Mouse (Mus musculus) stomach, postnatal 0 days (tissue): ENCODE measurements around the gene Nppb. TPM values are rescaled to one million over a fixed set of nuclear protein-coding genes. Genes with fewer than 3 reads are reported as not detected.

Source experiments
- ATAC-seq: fragments of 200-750 bp; cut with Nextera tagmentation; 2 replicates; pipeline ENCODE4 v1.8.0; 2017; ENCODE audit not compliant: low FRiP score, low TSS enrichment
- DNase-seq: peaks from one replicate; pipeline ENCODE4 v3.0.0-alpha.2; 2016; ENCODE audit warnings: low spot score
- H3K27ac ChIP-seq: fragments of 300-500 bp; sonication (generic); replicated peaks from 2 replicates; pipeline ENCODE4 v1.5.1; 2014; ENCODE audit warnings: mild to moderate bottlenecking, control low read depth
- H3K27me3 ChIP-seq: fragments of 300-500 bp; sonication (generic); 2 replicates; pipeline ENCODE4 v1.6.1; 2014; ENCODE audit warnings: low read length; ENCODE audit not compliant: control insufficient read depth, insufficient read depth
- H3K36me3 ChIP-seq: fragments of 300-500 bp; sonication (generic); 2 replicates; pipeline ENCODE4 v1.6.1; 2014; ENCODE audit warnings: low read length, mixed read lengths; ENCODE audit not compliant: control insufficient read depth, insufficient read depth
- H3K4me1 ChIP-seq: fragments of 300-500 bp; sonication (generic); replicated peaks from 2 replicates; pipeline ENCODE4 v1.6.1; 2014; ENCODE audit warnings: antibody characterized with exemption; ENCODE audit not compliant: control insufficient read depth, insufficient read depth
- H3K4me2 ChIP-seq: fragments of 300-500 bp; sonication (generic); replicated peaks from 2 replicates; pipeline ENCODE4 v1.6.1; 2014; ENCODE audit warnings: low read depth, mild to moderate bottlenecking, control low read depth, moderate library complexity
- H3K4me3 ChIP-seq: fragments of 300-500 bp; sonication (generic); 2 replicates; pipeline ENCODE4 v1.5.1; 2014; ENCODE audit warnings: low read depth, low read length, control low read depth
- H3K9ac ChIP-seq: fragments of 300-500 bp; sonication (generic); 2 replicates; pipeline ENCODE4 v1.6.1; 2014; ENCODE audit warnings: mild to moderate bottlenecking, low read length, control low read depth, mixed read lengths
- H3K9me3 ChIP-seq: fragments of 300-500 bp; sonication (generic); 2 replicates; pipeline ENCODE4 v1.6.1; 2016; ENCODE audit warnings: low read length; ENCODE audit not compliant: control insufficient read depth
- CTCF ChIP-seq: IDR thresholded peaks from 2 replicates; pipeline ENCODE4 v1.5.1; 2016; ENCODE audit warnings: antibody characterized with exemption, low read depth, mild to moderate bottlenecking, moderate library complexity
- EP300 ChIP-seq: optimal IDR thresholded peaks from 2 replicates; pipeline ENCODE3; 2016; ENCODE audit warnings: antibody characterized with exemption
- WGBS: fragments of 180-500 bp; shearing (Covaris S2); extraction: QIAGEN DNeasy Blood & Tissue Kit; methylation state at CpG from one replicate; pipeline ENCODE4 v1.1.7; 2014; 5-methylcytosine and 5-hydroxymethylcytosine counted together
- polyA plus RNA-seq: library from polyadenylated mRNA; unstranded; fragments of >200 nt; fragmentation: Nextera tagmentation; extraction: Ambion mirVana; gene quantifications from 2 replicates; pipeline ENCODE4 v1.2.1, GENCODE M21; 2015

Nppb gene
- polyA plus RNA-seq, 1 experiment from 2014 or later, result not detected

DNA sequence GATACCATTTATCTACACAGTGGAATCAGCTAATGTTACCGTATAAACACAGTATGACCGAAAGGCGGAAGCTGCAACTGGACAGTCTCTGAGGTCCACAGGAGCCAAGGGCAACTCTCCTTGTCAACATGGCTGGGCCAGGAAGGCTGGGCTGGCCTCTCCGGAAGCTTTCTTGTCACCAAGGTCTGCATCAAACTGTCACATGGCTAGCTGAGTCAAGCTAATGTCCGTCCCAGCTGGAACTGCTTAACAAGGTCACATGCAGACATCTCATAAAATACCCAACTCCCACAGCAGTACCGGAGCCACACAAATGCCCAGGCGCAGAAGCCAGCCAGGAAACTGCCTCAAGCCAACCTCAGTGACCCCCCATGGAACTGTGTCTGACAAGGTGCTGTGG, 18.8 kb downstream of the Nppb start:
- ATAC-seq (no peak), DNase-seq (no peak)
- Histone ChIP-seq H3K27me3 (no peaks in the 10 kb centered on the region), H3K4me1 (no peaks in the 10 kb centered on the region), H3K36me3 (peaks cover 3% of the 10 kb centered on the region; the same call in 1 of the 2 replicates), H3K27ac (no peak overlapping the region), H3K9me3 (no peaks in the 10 kb centered on the region), H3K4me3 (no peak overlapping the region), H3K9ac (no peak overlapping the region), H3K4me2 (no peak overlapping the region)
- TF ChIP-seq CTCF (no peak), EP300 (no peak)
- 86% methylated on average over 7 of the region's 7 CpGs for WGBS

DNA sequence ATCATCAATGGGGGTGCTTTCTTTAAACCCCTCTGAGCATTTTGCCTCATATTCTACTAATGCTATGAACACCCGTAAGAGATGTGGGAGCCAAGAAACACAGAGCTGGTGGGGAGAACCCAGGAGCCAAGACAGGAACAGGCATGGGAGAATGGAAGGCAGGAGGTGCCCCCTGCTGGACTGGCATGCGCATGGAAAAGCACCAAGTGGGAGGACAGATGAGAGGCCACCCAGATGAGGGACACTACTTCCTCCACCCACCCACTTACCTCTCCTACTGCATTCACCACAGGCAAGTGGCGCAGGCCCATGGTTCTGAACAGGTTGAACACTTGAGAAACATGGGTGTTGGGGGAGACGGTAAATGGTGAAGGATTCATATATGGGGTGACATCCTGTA, 22.8 kb downstream of the Nppb start:
- Histone ChIP-seq H3K9ac (no peak overlapping the region), H3K4me1 (no peaks in the 10 kb centered on the region), H3K27ac (no peak overlapping the region), H3K4me3 (no peak overlapping the region), H3K9me3 (no peaks in the 10 kb centered on the region), H3K4me2 (no peak overlapping the region), H3K36me3 (peaks cover 31% of the 10 kb centered on the region), H3K27me3 (no peaks in the 10 kb centered on the region)
- TF ChIP-seq EP300 (no peak), CTCF (peak; percentile 79)
- DNase-seq, result peak; percentile 60
- ATAC-seq, result 0 out of 2 replicates have a peak, but pooled peaks have one; percentile 19
- 81% methylated on average over 4 of the region's 4 CpGs for WGBS

GRCm38 (mm10) chr4:148009641-148010040, 24.1 kb downstream of the Nppb start:
- H3K27ac ChIP-seq, result no peak overlapping the region
- peaks cover 43% of the 10 kb centered on the region for H3K36me3 ChIP-seq
- H3K4me3 ChIP-seq, result no peak overlapping the region
- TF ChIP-seq EP300, result no peak
- no peak for TF ChIP-seq CTCF
- no peaks in the 10 kb centered on the region for H3K27me3 ChIP-seq
- ATAC-seq (no peak), DNase-seq (no peak)
- whole genome bisulfite sequencing, result 90% methylated on average over 2 of the region's 2 CpGs
- no peak overlapping the region for H3K9ac ChIP-seq
- no peaks in the 10 kb centered on the region for H3K9me3 ChIP-seq
- H3K4me1 ChIP-seq, result no peaks in the 10 kb centered on the region
- H3K4me2 ChIP-seq, result no peak overlapping the region

GRCm38 (mm10) chr4:148011332-148011731, 25.7 kb downstream of the Nppb start:
- Histone ChIP-seq H3K4me3 (no peak overlapping the region), H3K4me2 (no peak overlapping the region), H3K27me3 (no peaks in the 10 kb centered on the region), H3K4me1 (no peaks in the 10 kb centered on the region), H3K9me3 (no peaks in the 10 kb centered on the region), H3K36me3 (peaks cover 53% of the 10 kb centered on the region), H3K27ac (no peak overlapping the region), H3K9ac (no peak overlapping the region)
- ATAC-seq (no peak), DNase-seq (no peak)
- 80% methylated on average over 3 of the region's 3 CpGs for WGBS
- TF ChIP-seq CTCF, result no peak
- TF ChIP-seq EP300, result no peak

DNA sequence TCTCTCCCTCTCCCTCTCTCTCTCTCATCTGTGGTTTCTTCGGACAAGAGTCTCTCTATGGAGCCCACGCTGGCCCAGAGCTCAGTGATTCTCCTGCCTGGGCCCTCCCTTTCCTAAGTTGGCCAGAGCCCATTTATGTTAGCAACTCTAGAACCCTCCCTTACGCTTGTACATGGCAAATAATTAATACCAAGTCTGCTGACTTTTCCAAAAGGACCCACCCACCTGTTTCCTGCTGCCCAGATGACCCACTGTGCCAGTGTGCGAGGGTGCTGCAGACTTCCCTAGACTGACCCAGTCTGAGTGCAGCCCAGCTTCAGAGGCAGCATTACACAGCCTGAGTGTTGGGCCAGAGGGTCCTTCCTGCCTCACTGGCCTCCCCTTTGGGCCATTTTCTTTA, 26.6 kb downstream of the Nppb start:
- Histone ChIP-seq H3K9ac (no peak overlapping the region), H3K9me3 (no peaks in the 10 kb centered on the region), H3K36me3 (peaks cover 58% of the 10 kb centered on the region), H3K4me1 (no peaks in the 10 kb centered on the region), H3K27me3 (no peaks in the 10 kb centered on the region), H3K4me3 (no peak overlapping the region), H3K27ac (no peak overlapping the region), H3K4me2 (no peak overlapping the region)
- TF ChIP-seq EP300, result no peak
- ATAC-seq (no peak), DNase-seq (no peak)
- WGBS, result 80% methylated on average over 4 of the region's 4 CpGs

- DNase-seq (no peak), ATAC-seq (no peak)
- H3K4me3 ChIP-seq, result no peak overlapping the region
- WGBS, result 80% methylated on average over 10 of the region's 10 CpGs
- no peaks in the 10 kb centered on the region for H3K27me3 ChIP-seq
- peaks cover 53% of the 10 kb centered on the region for H3K36me3 ChIP-seq
- H3K4me1 ChIP-seq, result no peaks in the 10 kb centered on the region
- no peak overlapping the region for H3K27ac ChIP-seq
- no peak overlapping the region for H3K4me2 ChIP-seq
- H3K9me3 ChIP-seq, result no peaks in the 10 kb centered on the region
- TF ChIP-seq EP300, result no peak
- TF ChIP-seq CTCF, result peak; percentile 64
- H3K9ac ChIP-seq, result no peak overlapping the region
Measured at GRCm38 (mm10) chr4:148015418-148015817, 29.8 kb downstream of the Nppb start.
